Mouse (Mus musculus): ENCODE measurements at regions not wholly inside any gene's neighbourhood (a gene's known extent, or its start where the extent isn't known, plus 50 kb on each side); places are given as distances from the start of the nearest gene placed in this dataset.
A peak's percentile ranks its signal among the peaks of the same experiment; 100 is the strongest.

DNA sequence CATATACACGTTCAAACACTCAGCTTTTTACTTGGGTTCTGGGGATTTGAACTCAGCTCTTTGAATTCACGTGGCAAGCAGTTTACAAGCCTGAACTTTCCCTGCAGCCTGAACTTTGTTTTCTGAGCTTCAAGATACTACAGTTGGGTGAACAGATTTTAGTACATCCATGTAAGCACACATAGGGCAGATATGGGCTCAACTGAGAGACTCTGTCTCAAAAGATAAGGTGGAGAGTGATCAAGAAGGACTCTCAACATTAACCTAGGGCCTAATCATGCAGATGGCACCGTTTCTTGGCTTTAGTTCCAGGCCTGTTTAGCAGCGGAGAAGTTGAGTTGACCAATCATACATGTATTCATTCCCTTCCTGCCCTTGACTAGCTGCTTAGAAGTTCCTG is 1403.7 kb upstream of the A1bg start:
- Histone ChIP-seq H3K4me3 (ENCODE audit: low read depth, low read length) (no peak overlapping the region), H3K27me3 (ENCODE audit: control insufficient read depth, insufficient read depth, low read length) (no peaks in the 10 kb centered on the region), H3K36me3 (ENCODE audit: control insufficient read depth, insufficient read depth, low read length) (no peaks in the 10 kb centered on the region), H3K9me3 (ENCODE audit: control insufficient read depth, low read length) (no peaks in the 10 kb centered on the region), H3K27ac (ENCODE audit: low read depth, low read length) (no peak overlapping the region), H3K4me2 (replicated peaks; ENCODE audit: low read depth, low read length) (no peak overlapping the region), H3K9ac (ENCODE audit: low read depth, low read length) (no peak overlapping the region), H3K4me1 (replicated peaks; ENCODE audit: control insufficient read depth, insufficient read depth, low read length) (no peaks in the 10 kb centered on the region)
- DNase-seq (ENCODE audit: low spot score) (no peak), ATAC-seq (ENCODE audit: low FRiP score) (no peak)
- 89% methylated on average over 4 of the region's 4 CpGs for WGBS

GRCm38 (mm10) chr15:62325451-62326290 is 1402.9 kb upstream of the A1bg start:
- Histone ChIP-seq H3K9me3 (ENCODE audit: control insufficient read depth, low read length) (no peaks in the 10 kb centered on the region), H3K4me3 (ENCODE audit: low read depth, low read length) (no peak overlapping the region), H3K4me1 (replicated peaks; ENCODE audit: control insufficient read depth, insufficient read depth, low read length) (no peaks in the 10 kb centered on the region), H3K9ac (ENCODE audit: low read depth, low read length) (no peak overlapping the region), H3K4me2 (replicated peaks; ENCODE audit: low read depth, low read length) (no peak overlapping the region), H3K27me3 (ENCODE audit: control insufficient read depth, insufficient read depth, low read length) (no peaks in the 10 kb centered on the region), H3K27ac (ENCODE audit: low read depth, low read length) (no peak overlapping the region), H3K36me3 (ENCODE audit: control insufficient read depth, insufficient read depth, low read length) (no peaks in the 10 kb centered on the region)
- 71% methylated on average over 1 of the region's 1 CpGs for WGBS
- DNase-seq (ENCODE audit: low spot score): no peak
- ATAC-seq (ENCODE audit: low FRiP score): no peak

DNA sequence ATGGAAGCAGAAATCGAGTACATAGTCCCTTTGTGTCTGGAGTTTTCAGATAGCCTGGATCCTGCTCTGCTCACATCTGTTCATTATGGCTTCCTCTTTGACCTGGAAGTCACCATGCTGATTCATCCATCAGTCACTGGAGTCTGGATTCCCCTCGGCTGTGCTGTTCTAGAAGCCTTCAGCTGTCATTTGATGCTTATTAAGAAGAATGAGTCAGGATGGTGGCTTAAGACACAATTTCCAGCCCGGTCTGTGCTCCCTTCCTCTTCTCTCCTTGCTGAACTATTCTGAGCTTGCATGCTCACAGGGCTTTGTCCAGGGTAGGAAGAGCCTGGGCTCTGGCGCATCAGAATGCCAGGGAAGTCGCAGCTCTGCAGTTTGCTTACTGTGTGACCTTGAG is 1398.2 kb upstream of the A1bg start:
- no peaks in the 10 kb centered on the region for H3K4me1 ChIP-seq (replicated peaks; ENCODE audit: control insufficient read depth, insufficient read depth, low read length)
- H3K27me3 ChIP-seq (ENCODE audit: control insufficient read depth, insufficient read depth, low read length): no peaks in the 10 kb centered on the region
- no peak overlapping the region for H3K27ac ChIP-seq (ENCODE audit: low read depth, low read length)
- no peak for DNase-seq (ENCODE audit: low spot score)
- no peaks in the 10 kb centered on the region for H3K9me3 ChIP-seq (ENCODE audit: control insufficient read depth, low read length)
- H3K4me2 ChIP-seq (replicated peaks; ENCODE audit: low read depth, low read length): no peak overlapping the region
- no peak overlapping the region for H3K4me3 ChIP-seq (ENCODE audit: low read depth, low read length)
- H3K36me3 ChIP-seq (ENCODE audit: control insufficient read depth, insufficient read depth, low read length): no peaks in the 10 kb centered on the region
- ATAC-seq (ENCODE audit: low FRiP score): no peak
- WGBS: 67% methylated on average over 5 of the region's 5 CpGs
- H3K9ac ChIP-seq (ENCODE audit: low read depth, low read length): no peak overlapping the region

DNA sequence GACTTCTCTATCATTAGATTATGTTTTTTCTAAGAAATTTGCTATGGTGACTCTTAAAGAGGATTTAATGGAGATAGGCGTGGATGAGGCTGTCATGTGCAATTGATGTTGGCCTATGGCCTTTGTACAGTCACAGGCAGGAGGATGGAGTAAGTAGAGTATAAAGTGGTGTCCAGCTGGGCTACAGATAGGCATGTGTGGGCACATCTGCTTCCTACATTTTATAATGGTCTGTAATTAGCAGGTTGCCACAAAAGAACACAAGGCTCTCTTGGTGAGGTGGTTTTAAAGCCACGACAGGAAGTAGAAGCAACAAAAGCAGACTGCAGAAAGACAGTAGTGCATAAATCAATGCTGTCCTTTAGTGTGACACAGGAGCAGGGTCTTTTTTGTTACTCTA is 1391.6 kb upstream of the A1bg start:
- Histone ChIP-seq H3K4me3 (ENCODE audit: low read depth, low read length) (no peak overlapping the region), H3K36me3 (ENCODE audit: control insufficient read depth, insufficient read depth, low read length) (no peaks in the 10 kb centered on the region), H3K9ac (ENCODE audit: low read depth, low read length) (no peak overlapping the region), H3K27me3 (ENCODE audit: control insufficient read depth, insufficient read depth, low read length) (no peaks in the 10 kb centered on the region), H3K27ac (ENCODE audit: low read depth, low read length) (no peak overlapping the region), H3K4me1 (replicated peaks; ENCODE audit: control insufficient read depth, insufficient read depth, low read length) (no peaks in the 10 kb centered on the region), H3K4me2 (replicated peaks; ENCODE audit: low read depth, low read length) (no peak overlapping the region), H3K9me3 (ENCODE audit: control insufficient read depth, low read length) (no peaks in the 10 kb centered on the region)
- ATAC-seq (ENCODE audit: low FRiP score) (no peak), DNase-seq (ENCODE audit: low spot score) (no peak)
- whole genome bisulfite sequencing: 32% methylated on average over 2 of the region's 2 CpGs

DNA sequence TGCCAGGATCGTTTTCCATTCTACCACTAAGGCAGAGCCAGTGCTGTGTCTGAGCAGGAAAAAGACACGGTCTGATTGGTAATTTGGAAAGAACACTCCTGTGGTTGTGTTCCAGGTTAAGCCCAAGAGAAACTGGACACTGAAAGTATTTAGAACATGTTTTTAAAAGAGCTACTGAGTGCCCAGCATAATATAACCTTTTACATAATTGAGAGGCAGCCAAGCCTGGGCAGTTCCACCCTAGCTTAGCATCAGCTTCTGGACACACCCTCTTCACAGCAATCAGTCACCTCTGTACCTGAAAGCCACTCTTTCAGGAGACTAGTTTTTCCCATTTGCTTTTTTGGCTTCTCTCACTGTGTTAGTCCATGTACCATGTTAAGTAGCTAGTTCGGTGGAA is 1379.4 kb upstream of the A1bg start:
- no peaks in the 10 kb centered on the region for H3K9me3 ChIP-seq (ENCODE audit: control insufficient read depth, low read length)
- H3K4me1 ChIP-seq (replicated peaks; ENCODE audit: control insufficient read depth, insufficient read depth, low read length): no peaks in the 10 kb centered on the region
- no peak overlapping the region for H3K27ac ChIP-seq (ENCODE audit: low read depth, low read length)
- WGBS: 85% methylated on average over 3 of the region's 3 CpGs
- no peaks in the 10 kb centered on the region for H3K27me3 ChIP-seq (ENCODE audit: control insufficient read depth, insufficient read depth, low read length)
- ATAC-seq (ENCODE audit: low FRiP score) (no peak), DNase-seq (ENCODE audit: low spot score) (no peak)
- no peaks in the 10 kb centered on the region for H3K36me3 ChIP-seq (ENCODE audit: control insufficient read depth, insufficient read depth, low read length)
- no peak overlapping the region for H3K9ac ChIP-seq (ENCODE audit: low read depth, low read length)
- H3K4me2 ChIP-seq (replicated peaks; ENCODE audit: low read depth, low read length): no peak overlapping the region
- H3K4me3 ChIP-seq (ENCODE audit: low read depth, low read length): no peak overlapping the region

DNA sequence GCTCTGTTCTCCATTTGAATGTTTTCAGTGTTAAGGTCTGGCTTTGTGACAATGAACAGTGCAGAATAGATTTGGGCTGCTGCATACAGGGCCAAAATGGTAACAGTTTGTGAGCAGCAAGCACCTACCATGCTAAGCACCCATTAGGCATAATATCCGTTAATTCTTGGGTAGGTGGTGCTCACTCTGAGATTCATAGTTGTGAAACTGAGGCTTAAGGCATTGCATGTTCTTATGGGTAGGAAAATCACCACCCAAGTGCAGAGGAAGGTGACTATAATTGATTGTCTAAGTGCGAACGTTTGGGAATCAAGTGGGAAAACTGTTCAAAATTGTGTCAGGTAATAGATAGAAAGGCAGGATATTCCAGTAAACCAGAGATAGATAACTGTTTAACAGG is 1378.8 kb upstream of the A1bg start:
- H3K4me2 ChIP-seq (replicated peaks; ENCODE audit: low read depth, low read length): no peak overlapping the region
- H3K4me1 ChIP-seq (replicated peaks; ENCODE audit: control insufficient read depth, insufficient read depth, low read length): no peaks in the 10 kb centered on the region
- no peak overlapping the region for H3K27ac ChIP-seq (ENCODE audit: low read depth, low read length)
- no peak overlapping the region for H3K4me3 ChIP-seq (ENCODE audit: low read depth, low read length)
- H3K27me3 ChIP-seq (ENCODE audit: control insufficient read depth, insufficient read depth, low read length): no peaks in the 10 kb centered on the region
- H3K36me3 ChIP-seq (ENCODE audit: control insufficient read depth, insufficient read depth, low read length): no peaks in the 10 kb centered on the region
- 88% methylated on average over 3 of the region's 3 CpGs for WGBS
- no peak overlapping the region for H3K9ac ChIP-seq (ENCODE audit: low read depth, low read length)
- ATAC-seq (ENCODE audit: low FRiP score) (no peak), DNase-seq (ENCODE audit: low spot score) (no peak)
- no peaks in the 10 kb centered on the region for H3K9me3 ChIP-seq (ENCODE audit: control insufficient read depth, low read length)

GRCm38 (mm10) chr15:62297138-62297537 is 1374.3 kb upstream of the A1bg start:
- Histone ChIP-seq H3K9ac (ENCODE audit: low read depth, low read length) (no peak overlapping the region), H3K36me3 (ENCODE audit: control insufficient read depth, insufficient read depth, low read length) (no peaks in the 10 kb centered on the region), H3K27ac (ENCODE audit: low read depth, low read length) (no peak overlapping the region), H3K4me3 (ENCODE audit: low read depth, low read length) (no peak overlapping the region), H3K27me3 (ENCODE audit: control insufficient read depth, insufficient read depth, low read length) (no peaks in the 10 kb centered on the region), H3K4me2 (replicated peaks; ENCODE audit: low read depth, low read length) (no peak overlapping the region), H3K9me3 (ENCODE audit: control insufficient read depth, low read length) (no peaks in the 10 kb centered on the region), H3K4me1 (replicated peaks; ENCODE audit: control insufficient read depth, insufficient read depth, low read length) (no peaks in the 10 kb centered on the region)
- DNase-seq (ENCODE audit: low spot score) (no peak), ATAC-seq (ENCODE audit: low FRiP score) (no peak)
- WGBS: 87% methylated on average over 5 of the region's 5 CpGs

GRCm38 (mm10) chr15:62295233-62295927 is 1372.6 kb upstream of the A1bg start:
- H3K9me3 ChIP-seq (ENCODE audit: control insufficient read depth, low read length): no peaks in the 10 kb centered on the region
- no peak overlapping the region for H3K9ac ChIP-seq (ENCODE audit: low read depth, low read length)
- no peaks in the 10 kb centered on the region for H3K36me3 ChIP-seq (ENCODE audit: control insufficient read depth, insufficient read depth, low read length)
- H3K4me1 ChIP-seq (replicated peaks; ENCODE audit: control insufficient read depth, insufficient read depth, low read length): no peaks in the 10 kb centered on the region
- ATAC-seq (ENCODE audit: low FRiP score): no peak
- WGBS: 38% methylated on average over 8 of the region's 8 CpGs
- H3K27ac ChIP-seq (ENCODE audit: low read depth, low read length): no peak overlapping the region
- no peak overlapping the region for H3K4me2 ChIP-seq (replicated peaks; ENCODE audit: low read depth, low read length)
- DNase-seq (ENCODE audit: low spot score): peak; percentile 2
- H3K4me3 ChIP-seq (ENCODE audit: low read depth, low read length): no peak overlapping the region
- no peaks in the 10 kb centered on the region for H3K27me3 ChIP-seq (ENCODE audit: control insufficient read depth, insufficient read depth, low read length)

DNA sequence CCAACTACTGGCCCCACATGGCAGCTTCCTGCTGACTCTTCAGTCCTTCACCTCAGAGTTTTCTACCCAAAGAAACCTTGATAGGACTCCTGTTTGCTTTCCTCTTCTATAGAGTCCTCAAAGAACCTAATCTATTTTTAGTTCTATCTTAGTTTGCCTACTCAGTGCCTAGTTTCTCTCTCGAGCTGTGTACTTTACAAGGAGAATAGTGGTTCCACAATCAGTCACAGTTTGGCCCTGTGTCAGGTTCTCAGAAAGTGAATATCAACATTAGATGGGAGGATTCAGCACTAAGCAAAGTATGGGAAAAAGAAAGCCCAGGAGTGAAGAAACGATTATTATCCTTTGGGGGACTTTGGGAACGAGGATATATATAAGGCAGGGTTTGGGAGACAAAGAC is 1372.0 kb upstream of the A1bg start:
- H3K4me3 ChIP-seq (ENCODE audit: low read depth, low read length): no peak overlapping the region
- no peak overlapping the region for H3K4me2 ChIP-seq (replicated peaks; ENCODE audit: low read depth, low read length)
- ATAC-seq (ENCODE audit: low FRiP score) (no peak), DNase-seq (ENCODE audit: low spot score) (no peak)
- no peak overlapping the region for H3K9ac ChIP-seq (ENCODE audit: low read depth, low read length)
- H3K9me3 ChIP-seq (ENCODE audit: control insufficient read depth, low read length): no peaks in the 10 kb centered on the region
- H3K27me3 ChIP-seq (ENCODE audit: control insufficient read depth, insufficient read depth, low read length): no peaks in the 10 kb centered on the region
- no peak overlapping the region for H3K27ac ChIP-seq (ENCODE audit: low read depth, low read length)
- H3K36me3 ChIP-seq (ENCODE audit: control insufficient read depth, insufficient read depth, low read length): no peaks in the 10 kb centered on the region
- no peaks in the 10 kb centered on the region for H3K4me1 ChIP-seq (replicated peaks; ENCODE audit: control insufficient read depth, insufficient read depth, low read length)
- WGBS: 68% methylated on average over 3 of the region's 3 CpGs
